Mouse (Mus musculus) spleen, postnatal 0 days (tissue): ENCODE measurements around the gene Cfap74. TPM values are rescaled to one million over a fixed set of nuclear protein-coding genes. Genes with fewer than 3 reads are reported as not detected.

ENCODE experiments used
- polyA plus RNA-seq: library from polyadenylated mRNA; unstranded; fragments of >200 nt; fragmentation: Nextera tagmentation; extraction: Ambion mirVana; gene quantifications from 2 replicates; pipeline ENCODE4 v1.2.1, GENCODE M21; 2015

The Cfap74 gene
- polyA plus RNA-seq, result 0.11 and 0.22 TPM in 2 replicates

DNA sequence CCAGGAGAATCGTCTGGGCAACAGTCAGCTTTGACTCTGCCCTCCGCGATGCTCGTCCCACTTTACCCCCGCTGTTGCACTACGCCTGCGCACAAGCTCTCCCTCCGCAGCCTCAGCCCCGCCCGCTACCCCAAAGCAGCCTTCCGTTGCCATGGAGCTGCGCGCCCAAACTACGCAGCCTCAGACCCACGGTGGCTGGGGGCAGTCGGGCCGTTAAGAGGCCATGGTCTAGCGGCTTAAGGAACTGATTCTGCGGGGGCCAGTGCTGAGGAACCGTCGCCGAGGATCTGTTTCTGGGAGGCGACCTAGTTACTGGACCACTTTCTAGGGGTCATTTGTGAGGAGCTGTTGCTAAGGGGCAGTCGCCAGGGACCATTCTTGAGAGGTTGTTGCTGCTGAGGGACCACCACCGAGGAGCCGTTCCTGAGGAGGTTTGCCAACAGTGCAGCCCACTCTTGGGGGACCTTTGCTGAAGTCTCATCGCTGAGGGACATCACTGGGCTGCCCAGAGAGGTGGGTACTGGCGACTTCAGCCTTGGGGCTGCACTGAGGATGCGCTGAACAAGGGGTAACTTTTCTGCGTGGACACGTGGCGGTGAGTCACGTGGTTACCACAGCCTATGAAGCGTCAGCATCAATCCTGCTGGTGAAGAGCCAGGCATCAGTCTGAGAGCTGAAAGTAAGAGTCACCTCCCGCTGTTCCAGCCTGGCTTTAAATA, at the start of gene Cfap74:
Gene Cfap74, plus strand, starts transcription at position 133 of the 719 bp plus-strand sequence.

DNA sequence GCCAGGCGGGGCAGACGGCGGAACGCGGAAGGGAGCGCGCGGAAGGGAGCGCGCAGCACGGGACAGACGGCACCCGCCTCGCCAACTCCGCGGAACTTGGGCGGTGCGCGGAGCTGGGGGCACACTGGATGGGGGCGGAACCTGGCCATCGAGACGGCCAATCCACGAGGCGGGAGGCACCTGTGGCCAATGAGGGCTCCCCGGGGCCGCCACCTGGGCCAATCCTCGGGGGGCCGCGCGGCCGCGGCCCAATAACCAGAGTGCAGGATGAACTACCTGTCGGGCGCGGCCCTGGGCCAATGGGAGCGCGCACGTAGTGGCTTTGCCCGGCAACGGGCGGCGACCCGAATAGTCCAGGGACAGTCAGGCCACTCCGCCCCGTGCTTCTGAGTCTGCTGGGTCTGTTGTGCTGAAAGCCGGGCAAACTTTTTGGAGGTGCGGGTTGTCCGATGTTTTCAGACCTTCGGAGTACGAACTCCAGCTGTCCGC, 47.6 kb upstream of the Cfap74 start, which contains the start of gene Prkcz:
Gene Prkcz, minus strand, starts transcription at position 59 of the 489 bp plus-strand sequence.

DNA sequence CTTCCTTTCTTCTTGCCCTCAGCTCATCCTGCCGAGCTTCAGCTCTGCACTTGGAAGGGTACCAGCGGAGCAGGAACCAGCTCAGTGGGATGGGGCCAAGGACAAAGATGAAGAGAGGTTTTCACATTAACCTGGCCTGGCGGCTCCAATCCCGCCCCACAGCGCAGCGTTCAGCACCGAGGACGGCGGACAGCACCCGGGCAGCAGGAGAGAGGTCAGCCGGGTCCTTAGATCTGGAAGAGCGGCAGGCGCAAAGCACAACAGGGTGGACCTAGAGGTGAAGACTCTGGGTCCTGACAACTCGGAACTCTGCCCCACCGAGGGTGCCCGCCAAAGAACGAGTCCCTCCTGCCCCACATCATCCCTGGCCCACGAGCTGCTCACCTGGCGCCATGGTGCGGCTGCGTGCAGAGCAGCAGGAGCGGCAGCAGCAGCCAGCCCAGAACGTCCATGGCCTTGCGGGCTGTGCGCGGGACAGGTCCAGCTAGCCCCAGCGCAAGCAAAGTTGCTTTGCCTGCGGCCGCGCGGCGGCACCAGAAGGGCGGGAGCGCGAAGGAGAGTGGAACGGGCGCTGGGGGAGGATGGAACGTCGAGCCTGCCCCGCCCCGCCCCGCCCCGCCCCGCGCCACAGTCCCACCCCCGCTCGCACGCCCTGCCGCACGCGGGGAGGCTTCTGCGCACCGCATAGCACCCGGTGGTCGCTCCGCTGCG, 11.3 kb upstream of the Cfap74 start, which contains the start of gene Gabrd:
Gene Gabrd, minus strand, starts transcription at position 602 of the 711 bp plus-strand sequence.

DNA sequence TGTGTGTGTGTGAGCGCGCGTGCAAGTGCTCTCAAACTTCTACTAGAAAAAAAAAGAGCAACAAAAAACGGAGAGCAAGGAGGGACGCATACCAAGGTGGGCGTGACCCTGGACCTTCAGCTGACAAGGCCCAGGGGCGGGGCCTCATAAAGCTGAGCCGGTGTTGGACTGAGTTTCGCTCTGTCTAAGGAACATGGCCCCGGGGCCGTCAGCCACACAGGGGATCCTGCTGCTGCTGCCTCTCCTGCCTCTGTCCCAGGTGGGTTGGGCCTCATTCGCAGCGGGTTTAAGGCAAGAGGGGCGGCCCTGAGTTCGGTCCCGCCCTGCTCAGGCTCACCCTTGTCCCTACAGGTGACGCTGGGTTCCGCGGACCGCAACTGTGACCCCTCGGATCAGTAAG, 60.0 kb downstream of the Cfap74 start, which contains the start of gene Tmem52:
Gene Tmem52, plus strand, starts transcription at position 163 of the 400 bp plus-strand sequence.

DNA sequence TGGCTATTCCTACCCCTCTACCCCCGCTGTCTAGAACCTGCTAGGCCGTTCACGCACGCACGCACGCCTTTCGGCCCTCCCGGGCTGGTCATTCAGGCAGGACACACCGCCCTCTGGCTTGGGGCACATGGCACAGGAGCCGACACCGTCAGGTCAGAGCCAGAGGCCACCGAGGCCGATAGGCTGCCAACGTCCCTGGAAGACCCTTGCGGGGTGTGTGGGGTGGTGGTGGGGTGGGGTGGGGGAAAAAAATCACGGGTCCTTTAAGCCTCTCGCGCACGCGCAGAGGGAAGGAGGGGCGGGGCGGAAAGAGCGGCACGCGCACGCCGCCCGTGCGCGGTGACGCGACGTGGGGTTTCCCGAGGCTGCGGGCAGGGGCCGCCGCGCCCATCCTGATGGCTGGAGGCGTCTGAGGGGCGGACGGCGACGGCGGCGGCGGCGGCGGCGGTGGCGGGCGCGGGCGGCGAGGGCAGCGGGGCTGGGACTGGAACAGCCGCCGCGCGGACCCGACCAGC, 82.1 kb downstream of the Cfap74 start, which contains the start of gene Gnb1:
Gene Gnb1, plus strand, starts transcription at position 372 of the 515 bp plus-strand sequence.

Other genes starting within 250 kb of the Cfap74 start
- gene Ski, start 186.6 kb upstream of the Cfap74 start, polyA plus RNA-seq, result 6.2 and 7.7 TPM in 2 replicates
- 29.5 and 35.6 TPM in 2 replicates for gene Faap20, start 159.4 kb upstream of the Cfap74 start, polyA plus RNA-seq
- 3.0 and 3.3 TPM in 2 replicates for gene Prkcz, start 47.8 kb upstream of the Cfap74 start, polyA plus RNA-seq
- gene Gabrd, start 11.1 kb upstream of the Cfap74 start, polyA plus RNA-seq, result 0.11 TPM in 1 of 2 replicates, not detected in the other
- gene Tmem52, start 59.9 kb downstream of the Cfap74 start, polyA plus RNA-seq, result not detected in 2 replicates
- 166 and 176 TPM in 2 replicates for gene Gnb1, start 82.2 kb downstream of the Cfap74 start, polyA plus RNA-seq
- gene Nadk, start 153.2 kb downstream of the Cfap74 start, polyA plus RNA-seq, result 48.0 and 55.7 TPM in 2 replicates
- gene Slc35e2, start 192.2 kb downstream of the Cfap74 start, polyA plus RNA-seq, result 7.6 and 7.7 TPM in 2 replicates
- gene Cdk11b, start 215.7 kb downstream of the Cfap74 start, polyA plus RNA-seq, result 54.0 and 56.7 TPM in 2 replicates
- gene Gm10563, start 236.2 kb downstream of the Cfap74 start, polyA plus RNA-seq, result not detected in 2 replicates
- gene Mmp23, start 244.2 kb downstream of the Cfap74 start, polyA plus RNA-seq, result 56.8 and 75.1 TPM in 2 replicates